Mouse (Mus musculus) CH12.LX (cell line): ENCODE data around the gene Ncln. TPM values are rescaled to one million over a fixed set of nuclear protein-coding genes. Genes with fewer than 3 reads are reported as not detected.

Experiments
- DNase-seq: peaks from one replicate; pipeline ENCODE4 v3.0.0-alpha.2; 2013; ENCODE audit errors: extremely low read depth
- H3K27ac ChIP-seq: 2 replicates; pipeline ENCODE4 v1.5.1; 2012; ENCODE audit warnings: low read depth, mild to moderate bottlenecking, control low read depth, moderate library complexity; ENCODE audit not compliant: insufficient read depth
- H3K27me3 ChIP-seq: replicated peaks from 2 replicates; pipeline ENCODE3; 2012; ENCODE audit warnings: inconsistent platforms
- H3K36me3 ChIP-seq, 2 experiments: replicated peaks in 1 of 2; 2 replicates each; pipeline versions ENCODE3 to v1.6.1; 2012; ENCODE audit warnings: inconsistent platforms in 1 of 2, low read length in 1 of 2, mild to moderate bottlenecking in 1 of 2, mixed read lengths in 1 of 2, moderate library complexity in 1 of 2; ENCODE audit not compliant: control insufficient read depth in 1 of 2, insufficient read depth in 1 of 2
- H3K4me1 ChIP-seq, 2 experiments: 2 replicates each; pipeline ENCODE4 v1.6.1; 2012; ENCODE audit warnings: inconsistent platforms in 1 of 2, moderate library complexity in 1 of 2; ENCODE audit not compliant: insufficient read depth in 2 of 2, control insufficient read depth in 1 of 2
- H3K4me2 ChIP-seq: 2 replicates; pipeline ENCODE4 v1.6.1; 2012; ENCODE audit warnings: low read depth, mild to moderate bottlenecking, control low read depth; ENCODE audit not compliant: poor library complexity, insufficient read depth, severe bottlenecking
- H3K4me3 ChIP-seq, 3 experiments: fragments of 150-350 bp in 1 of 3; sonication (generic) in 1 of 3; replicated peaks in 1 of 3; 2 replicates each; pipeline versions ENCODE3 to v1.5.1; 2011 to 2012; ENCODE audit warnings: low read depth in 2 of 3, low read length in 2 of 3, mild to moderate bottlenecking in 2 of 3, moderate library complexity in 2 of 3, control low read depth in 1 of 3, improper control_type of control experiment in 1 of 3, inconsistent platforms in 1 of 3, mixed read lengths in 1 of 3; ENCODE audit not compliant: poor library complexity in 1 of 3
- H3K79me2 ChIP-seq: replicated peaks from 2 replicates; pipeline ENCODE4 v1.6.1; 2012; ENCODE audit warnings: mild to moderate bottlenecking, moderate library complexity; ENCODE audit not compliant: control insufficient read depth, poor library complexity, insufficient read depth, severe bottlenecking; ENCODE audit errors: extremely low read depth
- H3K9ac ChIP-seq: 2 replicates; pipeline ENCODE4 v1.6.1; 2012; ENCODE audit warnings: low read depth, mild to moderate bottlenecking, control low read depth, moderate library complexity; ENCODE audit not compliant: insufficient read depth
- H3K9me3 ChIP-seq: replicated peaks from 2 replicates; pipeline ENCODE3; 2012; ENCODE audit warnings: low read length, inconsistent platforms, mixed read lengths
- BHLHE40 ChIP-seq: IDR thresholded peaks from 2 replicates; pipeline ENCODE4 v1.6.1; 2011; ENCODE audit warnings: mild to moderate bottlenecking, low read depth, low read length, improper control_type of control experiment
- CHD1 ChIP-seq: IDR thresholded peaks from 2 replicates; pipeline ENCODE4 v1.6.1; 2012; ENCODE audit warnings: low read depth, low read length, improper control_type of control experiment, inconsistent platforms
- CHD2 ChIP-seq: IDR thresholded peaks from 2 replicates; pipeline ENCODE4 v1.6.1; 2011; ENCODE audit warnings: low read length, improper control_type of control experiment
- CTCF ChIP-seq, 2 experiments: IDR thresholded peaks in 1 of 2; conservative IDR thresholded peaks in 1 of 2; 2 replicates each; pipeline ENCODE4 v1.5.1; 2011 to 2012; ENCODE audit warnings: low read depth in 2 of 2, low read length in 2 of 2, improper control_type of control experiment in 1 of 2, inconsistent platforms in 1 of 2, mild to moderate bottlenecking in 1 of 2, moderate library complexity in 1 of 2
- E2F4 ChIP-seq: IDR thresholded peaks from 2 replicates; pipeline ENCODE4 v1.6.1; 2011; ENCODE audit warnings: low read depth, low read length, improper control_type of control experiment; ENCODE audit not compliant: insufficient replicate concordance
- ELF1 ChIP-seq: IDR thresholded peaks from 2 replicates; pipeline ENCODE4 v1.6.1; 2014; ENCODE audit warnings: low read depth, mild to moderate bottlenecking, inconsistent platforms, low read length, improper control_type of control experiment
- EP300 ChIP-seq: IDR thresholded peaks from 2 replicates; pipeline ENCODE4 v1.6.1; 2011; ENCODE audit warnings: low read length, improper control_type of control experiment
- ETS1 ChIP-seq: conservative IDR thresholded peaks from 2 replicates; pipeline ENCODE4 v1.6.1; 2012; ENCODE audit warnings: low read depth, mild to moderate bottlenecking, inconsistent platforms, low read length, improper control_type of control experiment, moderate library complexity
- GABPA ChIP-seq: IDR thresholded peaks from 2 replicates; pipeline ENCODE4 v1.6.1; 2012; ENCODE audit warnings: low read depth, low read length, improper control_type of control experiment, inconsistent platforms; ENCODE audit not compliant: insufficient replicate concordance
- HCFC1 ChIP-seq: IDR thresholded peaks from 2 replicates; pipeline ENCODE4 v1.6.1; 2012; ENCODE audit warnings: low read depth, mild to moderate bottlenecking, inconsistent platforms, low read length, improper control_type of control experiment
- IRF4 ChIP-seq: IDR thresholded peaks from 2 replicates; pipeline ENCODE4 v1.6.1; 2014; ENCODE audit warnings: low read depth, mild to moderate bottlenecking, inconsistent platforms, low read length, improper control_type of control experiment
- JUND ChIP-seq: conservative IDR thresholded peaks from 2 replicates; pipeline ENCODE4 v1.6.1; 2011; ENCODE audit warnings: low read depth, low read length, improper control_type of control experiment
- KAT2A ChIP-seq: IDR thresholded peaks from 2 replicates; pipeline ENCODE4 v1.6.1; 2012; ENCODE audit warnings: low read length, improper control_type of control experiment, inconsistent platforms; ENCODE audit not compliant: insufficient replicate concordance
- MAFK ChIP-seq: IDR thresholded peaks from 2 replicates; pipeline ENCODE4 v1.6.1; 2011; ENCODE audit warnings: low read length, improper control_type of control experiment; ENCODE audit not compliant: insufficient replicate concordance
- MAX ChIP-seq: IDR thresholded peaks from 2 replicates; pipeline ENCODE4 v1.6.1; 2011; ENCODE audit warnings: low read length, improper control_type of control experiment
- MAZ ChIP-seq: IDR thresholded peaks from 2 replicates; pipeline ENCODE4 v1.6.1; 2012; ENCODE audit warnings: low read depth, mild to moderate bottlenecking, inconsistent platforms, low read length, improper control_type of control experiment, moderate library complexity
- MYC ChIP-seq: IDR thresholded peaks from 2 replicates; pipeline ENCODE4 v1.6.1; 2011; ENCODE audit warnings: low read depth, mild to moderate bottlenecking, improper control_type of control experiment, low read length
- NELFE ChIP-seq: IDR thresholded peaks from 2 replicates; pipeline ENCODE4 v1.6.1; 2011; ENCODE audit warnings: low read depth, low read length, improper control_type of control experiment
- NRF1 ChIP-seq: IDR thresholded peaks from 2 replicates; pipeline ENCODE4 v1.6.1; 2014; ENCODE audit warnings: low read depth, mild to moderate bottlenecking, inconsistent platforms, low read length, improper control_type of control experiment, moderate library complexity
- PAX5 ChIP-seq: IDR thresholded peaks from 2 replicates; pipeline ENCODE4 v1.6.1; 2012; ENCODE audit warnings: low read length, inconsistent platforms, mixed read lengths
- POLR2A ChIP-seq: IDR thresholded peaks from 2 replicates; pipeline ENCODE4 v1.6.1; 2011; ENCODE audit warnings: low read depth, mild to moderate bottlenecking, improper control_type of control experiment, low read length
- POLR2AphosphoS2 ChIP-seq: IDR thresholded peaks from 2 replicates; pipeline ENCODE4 v1.6.1; 2011; ENCODE audit warnings: low read depth, low read length, improper control_type of control experiment
- RAD21 ChIP-seq: IDR thresholded peaks from 2 replicates; pipeline ENCODE4 v1.6.1; 2011; ENCODE audit warnings: low read depth, mild to moderate bottlenecking, low read length, improper control_type of control experiment, moderate library complexity
- RCOR1 ChIP-seq: conservative IDR thresholded peaks from 2 replicates; pipeline ENCODE4 v1.6.1; 2012; ENCODE audit warnings: low read depth, mild to moderate bottlenecking, inconsistent platforms, low read length, improper control_type of control experiment
- SIN3A ChIP-seq: IDR thresholded peaks from 2 replicates; pipeline ENCODE4 v1.6.1; 2012; ENCODE audit warnings: low read length, improper control_type of control experiment, inconsistent platforms
- SMC3 ChIP-seq: IDR thresholded peaks from 2 replicates; pipeline ENCODE4 v1.6.1; 2011; ENCODE audit warnings: low read depth, low read length, improper control_type of control experiment
- TBP ChIP-seq: conservative IDR thresholded peaks from 2 replicates; pipeline ENCODE4 v1.6.1; 2011; ENCODE audit warnings: low read depth, low read length, improper control_type of control experiment
- TCF12 ChIP-seq: IDR thresholded peaks from 2 replicates; pipeline ENCODE4 v1.6.1; 2014; ENCODE audit warnings: low read depth, mild to moderate bottlenecking, inconsistent platforms, low read length, improper control_type of control experiment
- USF1 ChIP-seq: IDR thresholded peaks from 2 replicates; pipeline ENCODE4 v1.6.1; 2014; ENCODE audit warnings: low read depth, mild to moderate bottlenecking, inconsistent platforms, low read length, improper control_type of control experiment
- USF2 ChIP-seq: conservative IDR thresholded peaks from 2 replicates; pipeline ENCODE4 v1.6.1; 2011; ENCODE audit warnings: low read depth, low read length, improper control_type of control experiment
- ZC3H11A ChIP-seq: IDR thresholded peaks from 2 replicates; pipeline ENCODE4 v1.6.1; 2012; ENCODE audit warnings: low read depth, mild to moderate bottlenecking, inconsistent platforms, low read length, improper control_type of control experiment
- ZKSCAN1 ChIP-seq: IDR thresholded peaks from 2 replicates; pipeline ENCODE4 v1.6.1; 2012; ENCODE audit warnings: low read depth, inconsistent platforms, low read length, improper control_type of control experiment, borderline replicate concordance
- ZMIZ1 ChIP-seq: IDR thresholded peaks from 2 replicates; pipeline ENCODE4 v1.6.1; 2012; ENCODE audit warnings: low read depth, mild to moderate bottlenecking, inconsistent platforms, low read length, improper control_type of control experiment
- ZNF384 ChIP-seq: IDR thresholded peaks from 2 replicates; pipeline ENCODE4 v1.6.1; 2012; ENCODE audit warnings: low read depth, low read length, improper control_type of control experiment, inconsistent platforms
- dilution Hi-C: fragments of 300-500 bp; cut with MboI; formaldehyde crosslinking; loops from 2 replicates; pipeline ENCODE4 v1.14.3; 2020; ENCODE audit warnings: low sequenced_read_pairs; ENCODE audit not compliant: extremely low pct_unique_long_range_greater_than_20kb, extremely low pct_ligation_motif_present
- in situ Hi-C: fragments of 300-500 bp; cut with MboI; formaldehyde crosslinking; loops from 3 replicates; pipeline ENCODE4 v1.14.3; 2019; ENCODE audit warnings: low sequenced_read_pairs, low pct_ligation_motif_present, low pct_unique_long_range_greater_than_20kb, mixed read lengths
- polyA plus RNA-seq: library from polyadenylated mRNA; unstranded; fragments of >175 nt; gene quantifications from 2 replicates; pipeline ENCODE4 v1.2.1, GENCODE M21; 2012; ENCODE audit warnings: low read depth; ENCODE audit not compliant: insufficient read length
- total RNA-seq, 2 experiments: library from RNA; depleted of rRNA; stranded (reverse); fragments of 300-350 nt in 1 of 2; fragments of >200 nt in 1 of 2; gene quantifications; 2 replicates each; pipeline ENCODE4 v1.2.3; 2012 to 2014

Gene Ncln
- total and polyA plus RNA-seq, 3 experiments = 41.5 to 99.5 (median 89.5) TPM

GRCm38 (mm10) chr10:81518546-81518945 lies 22.4 kb upstream of the Ncln start (continued):
- TF ChIP-seq GABPA (no peak), ZC3H11A (no peak), SMC3 (peak; percentile 68), ELF1 (no peak), CTCF (conservative IDR thresholded peaks at IDR 0.05 in 1 of 2, IDR thresholded peaks at IDR 0.05 in 1 of 2; ENCODE audit: low read depth in 2 of 2, low read length in 2 of 2) (peak; percentile 63 to 78), CHD2 (no peak), ZNF384 (no peak), TBP (no peak), NELFE (no peak), JUND (no peak), RCOR1 (no peak), MAFK (no peak), NRF1 (no peak), ZKSCAN1 (no peak), BHLHE40 (0 out of 2 replicates have a peak, but pooled peaks have one; percentile 26), EP300 (peak; percentile 49; the same call in 1 of the 2 replicates), RAD21 (peak; percentile 34)

GRCm38 (mm10) chr10:81517227-81517626 lies 21.0 kb upstream of the Ncln start:
- peaks cover 11% of the 10 kb centered on the region for H3K9me3 ChIP-seq
- no peaks in the 10 kb centered on the region for H3K79me2 ChIP-seq
- TF ChIP-seq ZKSCAN1 = no peak
- TF ChIP-seq MAZ = no peak
- TF ChIP-seq BHLHE40 = peak; percentile 97
- peak; percentile 62; the same call in 1 of the 2 replicates for TF ChIP-seq ETS1
- TF ChIP-seq USF2 = no peak
- no peak for TF ChIP-seq NELFE
- TF ChIP-seq NRF1 = no peak
- TF ChIP-seq USF1 = no peak
- TF ChIP-seq JUND = no peak
- TF ChIP-seq HCFC1 = no peak
- no peak for TF ChIP-seq CHD1
- no peak for TF ChIP-seq ZNF384
- no peak for TF ChIP-seq ELF1
- TF ChIP-seq MAFK = no peak
- TF ChIP-seq POLR2A = no peak
- TF ChIP-seq RCOR1 = peak; percentile 78; the same call in 1 of the 2 replicates
- TF ChIP-seq EP300 = peak; percentile 97
- peak; percentile 96 for TF ChIP-seq IRF4
- no peak for TF ChIP-seq SMC3
- TF ChIP-seq TCF12 = peak; percentile 84
- TF ChIP-seq POLR2AphosphoS2 = no peak
- TF ChIP-seq E2F4 = no peak
- TF ChIP-seq CHD2 = no peak
- TF ChIP-seq RAD21 = no peak
- TF ChIP-seq ZMIZ1 = no peak
- 0 out of 2 replicates have a peak, but pooled peaks have one; percentile 60 for TF ChIP-seq MYC
- no peak for TF ChIP-seq PAX5
- no peak for TF ChIP-seq KAT2A
- TF ChIP-seq MAX = no peak
- no peak for TF ChIP-seq SIN3A
- peaks cover 26 to 40% of the 10 kb centered on the region in 2 experiments for H3K4me1 ChIP-seq
- peak; percentile 66 for DNase-seq
- H3K27ac ChIP-seq = no peak overlapping the region
- peak overlapping the region; percentile 59 for H3K4me2 ChIP-seq
- H3K9ac ChIP-seq = no peak overlapping the region
- in situ Hi-C loops (no loop called here), dilution Hi-C loops (no loop called here)
- peaks cover 3 to 25% of the 10 kb centered on the region in 2 experiments for H3K36me3 ChIP-seq
- no peaks in the 10 kb centered on the region for H3K27me3 ChIP-seq
- H3K4me3 ChIP-seq = no peak overlapping the region
